Mouse (Mus musculus): ENCODE results near the gene Supt20. TPM values are rescaled to one million over a fixed set of nuclear protein-coding genes. Genes with fewer than 3 reads are reported as not detected.
"Not testable (repeated sequence)": the region's sequence is repeated elsewhere in the genome, so short reads cannot be mapped to it uniquely, and the experiment has no call there.

Supt20 gene
- polyA plus RNA-seq, 1 experiment from 2014 or later: 124 TPM

DNA sequence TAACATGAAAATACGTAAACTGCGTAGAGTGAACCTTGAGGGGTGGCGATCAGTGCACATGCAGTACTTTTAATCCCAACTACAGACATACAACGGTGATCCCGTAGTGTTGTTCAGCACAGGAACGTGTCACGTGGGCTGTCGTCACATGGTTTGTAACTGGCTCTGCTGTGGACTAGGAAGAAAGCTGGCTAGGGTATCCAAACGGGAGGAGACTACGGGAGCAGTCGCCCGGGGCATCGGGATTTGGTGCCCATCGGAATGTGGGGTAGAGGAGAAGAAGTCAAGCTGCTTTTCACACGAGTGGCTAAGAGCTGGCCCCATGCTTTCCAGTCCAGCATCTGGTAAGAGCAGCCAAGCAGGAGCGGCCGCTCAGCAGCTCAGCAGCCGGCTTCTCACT lies 71.8 kb downstream of the Supt20 start:
- 68% methylated on average over 18 of the region's 18 CpGs for WGBS
- peak overlapping the region; percentile 46 for H3K4me2 ChIP-seq (replicated peaks)
- ATAC-seq (ENCODE audit: low FRiP score, low read depth): no peak

DNA sequence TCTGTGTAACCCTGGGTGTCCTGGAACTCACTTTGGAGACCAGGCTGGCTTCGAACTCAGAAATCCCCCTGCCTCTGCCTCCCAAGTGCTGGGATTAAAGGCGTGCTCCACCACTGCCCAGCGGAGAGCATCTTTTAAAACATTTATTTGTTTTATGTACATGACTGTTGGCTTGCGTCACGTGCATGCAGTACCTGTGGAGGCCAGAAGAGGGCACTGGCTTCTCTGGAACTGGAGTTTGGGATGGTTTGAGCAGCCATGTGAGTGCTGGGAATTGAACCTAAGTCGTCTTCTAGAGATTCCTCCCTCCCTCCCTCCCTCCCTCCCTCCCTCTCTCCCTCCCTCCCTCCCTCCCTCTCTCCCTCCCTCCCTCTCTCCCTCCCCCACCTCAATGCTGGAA lies 72.9 kb downstream of the Supt20 start:
- not testable (repeated sequence) for H3K27ac ChIP-seq; H3K9ac ChIP-seq; H3K4me2 ChIP-seq (replicated peaks); H3K4me3 ChIP-seq; H3K36me3 ChIP-seq; H3K9me3 ChIP-seq; H3K27me3 ChIP-seq; ATAC-seq (ENCODE audit: low FRiP score, low read depth); H3K4me1 ChIP-seq
- 89% methylated on average over 6 of the region's 6 CpGs for WGBS

More for the DNA sequence above, 71.8 kb downstream of the Supt20 start:
- Histone ChIP-seq H3K27ac (no peak overlapping the region), H3K4me1 (peaks cover 6% of the 10 kb centered on the region; the same call in 1 of the 2 replicates), H3K9ac (no peak overlapping the region), H3K4me3 (peak overlapping the region; percentile 15), H3K27me3 (no peaks in the 10 kb centered on the region), H3K36me3 (no peaks in the 10 kb centered on the region), H3K9me3 (no peaks in the 10 kb centered on the region)

DNA sequence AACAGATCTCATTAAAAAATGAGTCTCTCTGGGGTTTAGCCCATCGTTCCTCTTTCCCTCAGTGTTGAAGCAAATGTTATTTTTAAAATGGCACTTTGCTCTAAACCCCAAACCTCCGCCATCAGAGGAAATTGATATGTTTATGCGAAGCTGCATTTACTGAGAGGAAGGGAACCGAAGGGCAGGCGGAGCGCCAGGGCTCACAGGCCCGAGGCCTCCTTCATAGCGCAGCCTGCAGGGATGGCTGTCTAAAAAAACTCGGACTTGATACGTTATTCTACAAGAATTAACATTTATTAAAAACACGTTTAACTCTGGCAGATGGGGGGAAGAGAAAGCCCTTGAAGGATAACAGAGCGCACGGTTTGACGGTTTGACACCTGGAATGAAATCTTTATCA lies 73.4 kb downstream of the Supt20 start:
- no peaks in the 10 kb centered on the region for H3K36me3 ChIP-seq
- no peak for ATAC-seq (ENCODE audit: low FRiP score, low read depth)
- peaks cover 6% of the 10 kb centered on the region; the same call in 1 of the 2 replicates for H3K4me1 ChIP-seq
- no peaks in the 10 kb centered on the region for H3K27me3 ChIP-seq
- H3K9me3 ChIP-seq: no peaks in the 10 kb centered on the region
- WGBS: 83% methylated on average over 14 of the region's 14 CpGs
- H3K27ac ChIP-seq: no peak overlapping the region
- no peak overlapping the region for H3K9ac ChIP-seq
- H3K4me2 ChIP-seq (replicated peaks): no peak overlapping the region
- H3K4me3 ChIP-seq: no peak overlapping the region

DNA sequence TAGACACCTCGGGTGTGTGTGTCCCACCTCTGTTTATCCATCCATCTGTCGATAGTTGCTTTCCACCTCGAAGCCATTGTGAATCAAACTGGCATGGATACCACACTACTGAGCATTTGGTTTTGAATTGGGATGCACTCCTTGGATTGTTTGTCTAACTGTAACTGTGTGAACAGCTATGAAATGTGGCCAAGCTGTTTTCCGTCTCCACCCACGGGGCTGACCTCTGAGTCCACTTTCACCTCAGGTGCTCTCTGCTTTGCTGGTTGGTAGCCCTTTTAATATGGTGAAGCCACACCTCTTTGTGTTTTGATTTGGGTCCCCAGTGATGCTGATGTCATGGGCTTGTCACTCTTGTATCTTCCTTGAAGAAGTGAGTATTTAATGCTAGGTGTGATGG lies 74.2 kb downstream of the Supt20 start:
- no peaks in the 10 kb centered on the region for H3K27me3 ChIP-seq
- H3K27ac ChIP-seq: no peak overlapping the region
- peaks cover 6% of the 10 kb centered on the region; the same call in 1 of the 2 replicates for H3K4me1 ChIP-seq
- no peaks in the 10 kb centered on the region for H3K36me3 ChIP-seq
- H3K4me3 ChIP-seq: no peak overlapping the region
- H3K9me3 ChIP-seq: no peaks in the 10 kb centered on the region
- ATAC-seq (ENCODE audit: low FRiP score, low read depth): no peak
- H3K4me2 ChIP-seq (replicated peaks): no peak overlapping the region
- WGBS: 84% methylated on average over 5 of the region's 5 CpGs
- no peak overlapping the region for H3K9ac ChIP-seq

DNA sequence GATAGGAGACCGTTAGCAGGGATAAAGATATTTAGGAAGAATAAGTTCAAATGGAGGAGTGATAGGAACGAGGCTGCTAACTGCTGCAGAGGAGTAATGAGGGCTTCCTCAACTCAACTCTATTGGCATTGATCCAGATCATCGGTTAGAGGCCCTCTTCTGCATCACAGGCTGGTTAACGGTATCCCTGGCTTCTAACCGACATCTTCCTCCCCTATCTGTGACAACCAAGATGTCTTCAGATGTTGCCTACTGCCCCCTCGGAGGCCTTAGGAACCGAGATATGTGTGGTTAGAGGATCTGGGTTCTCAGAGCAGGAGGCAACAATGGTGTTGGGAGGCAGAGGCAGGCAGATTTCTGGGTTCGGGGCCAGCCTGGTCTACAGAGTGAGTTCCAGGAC lies 76.0 kb downstream of the Supt20 start:
- Histone ChIP-seq H3K4me2 (replicated peaks) (no peak overlapping the region), H3K27me3 (no peaks in the 10 kb centered on the region), H3K4me3 (no peak overlapping the region), H3K9me3 (peaks cover 3% of the 10 kb centered on the region; the same call in 1 of the 2 replicates), H3K27ac (no peak overlapping the region), H3K4me1 (peaks cover 6% of the 10 kb centered on the region; the same call in 1 of the 2 replicates), H3K36me3 (peaks cover 4% of the 10 kb centered on the region; the same call in 1 of the 2 replicates), H3K9ac (no peak overlapping the region)
- WGBS: 91% methylated on average over 8 of the region's 8 CpGs
- no peak for ATAC-seq (ENCODE audit: low FRiP score, low read depth)

DNA sequence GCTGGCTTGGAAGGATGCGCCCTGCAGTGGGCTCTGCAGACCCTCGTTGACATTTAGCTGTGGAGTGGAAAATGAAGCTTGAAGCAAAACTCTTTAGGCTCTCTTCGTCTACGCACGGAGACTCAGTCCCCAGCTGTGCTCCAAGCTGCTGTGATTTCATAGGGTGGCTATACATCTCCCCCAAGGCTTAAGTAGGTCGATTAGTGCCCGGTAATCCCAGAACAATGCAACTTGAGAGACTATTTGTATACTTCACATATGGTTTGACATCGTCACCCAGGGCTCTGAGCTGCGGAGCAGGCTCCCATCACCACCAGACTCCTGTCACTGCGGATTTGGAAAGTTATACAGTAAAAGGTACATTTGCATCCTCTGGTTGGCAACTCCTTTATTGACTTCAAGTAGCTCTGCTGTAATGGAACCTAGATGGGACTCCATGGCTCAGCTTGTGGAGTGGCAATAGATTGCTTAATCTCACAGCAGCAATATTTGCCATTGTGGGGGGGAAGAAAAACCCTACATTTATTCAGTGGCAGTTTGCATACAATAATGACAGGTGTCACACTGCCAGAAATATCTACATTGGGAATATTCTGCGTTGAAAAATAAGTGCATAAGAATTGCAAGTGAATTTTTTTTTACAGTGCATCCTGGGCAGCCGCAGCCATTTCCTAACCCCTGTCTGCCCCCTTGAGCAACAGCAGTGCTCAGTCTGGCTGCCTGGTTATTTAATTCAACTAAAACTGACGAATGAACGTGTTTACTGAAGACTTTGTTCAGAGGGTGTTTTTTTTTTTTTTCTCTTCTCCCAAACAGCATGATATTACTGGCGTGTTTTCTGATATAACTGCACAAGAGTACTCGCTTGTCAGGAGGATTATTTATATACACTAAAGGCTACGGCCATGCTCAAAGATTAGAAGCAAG lies 77.0 kb downstream of the Supt20 start:
- Histone ChIP-seq H3K9ac (no peak overlapping the region), H3K27ac (no peak overlapping the region), H3K9me3 (peaks cover 5% of the 10 kb centered on the region; the same call in 1 of the 2 replicates), H3K36me3 (peaks cover 5% of the 10 kb centered on the region; the same call in 1 of the 2 replicates), H3K4me2 (replicated peaks) (no peak overlapping the region), H3K4me3 (no peak overlapping the region), H3K27me3 (no peaks in the 10 kb centered on the region), H3K4me1 (no peaks in the 10 kb centered on the region)
- WGBS: 80% methylated on average over 17 of the region's 17 CpGs
- no peak for ATAC-seq (ENCODE audit: low FRiP score, low read depth)

DNA sequence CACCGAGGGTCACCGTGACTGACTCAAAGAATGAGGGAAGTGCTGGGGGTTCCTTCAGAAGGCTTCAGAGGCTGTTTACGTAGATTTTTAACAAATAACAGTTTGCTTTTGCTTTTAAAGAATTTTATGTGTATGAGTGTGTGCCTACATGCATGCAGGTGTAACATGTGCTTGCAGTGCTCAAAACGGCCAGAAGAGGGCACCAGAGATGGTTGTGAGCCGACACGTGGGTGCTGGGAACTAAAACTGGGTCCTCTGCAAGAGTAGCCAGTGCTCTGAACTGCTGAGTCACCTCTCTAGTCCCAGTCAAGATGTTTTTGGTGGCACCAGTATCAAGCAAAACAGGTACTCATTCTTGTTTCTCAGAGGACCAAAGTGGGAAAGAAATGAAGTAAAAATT lies 81.0 kb downstream of the Supt20 start:
- H3K9ac ChIP-seq: no peak overlapping the region
- H3K36me3 ChIP-seq: peaks cover 5% of the 10 kb centered on the region; the same call in 1 of the 2 replicates
- 87% methylated on average over 6 of the region's 6 CpGs for WGBS
- ATAC-seq (ENCODE audit: low FRiP score, low read depth): no peak
- no peak overlapping the region for H3K4me3 ChIP-seq
- no peaks in the 10 kb centered on the region for H3K27me3 ChIP-seq
- H3K4me2 ChIP-seq (replicated peaks): no peak overlapping the region
- peaks cover 5% of the 10 kb centered on the region; the same call in 1 of the 2 replicates for H3K9me3 ChIP-seq
- no peaks in the 10 kb centered on the region for H3K4me1 ChIP-seq
- H3K27ac ChIP-seq: no peak overlapping the region

DNA sequence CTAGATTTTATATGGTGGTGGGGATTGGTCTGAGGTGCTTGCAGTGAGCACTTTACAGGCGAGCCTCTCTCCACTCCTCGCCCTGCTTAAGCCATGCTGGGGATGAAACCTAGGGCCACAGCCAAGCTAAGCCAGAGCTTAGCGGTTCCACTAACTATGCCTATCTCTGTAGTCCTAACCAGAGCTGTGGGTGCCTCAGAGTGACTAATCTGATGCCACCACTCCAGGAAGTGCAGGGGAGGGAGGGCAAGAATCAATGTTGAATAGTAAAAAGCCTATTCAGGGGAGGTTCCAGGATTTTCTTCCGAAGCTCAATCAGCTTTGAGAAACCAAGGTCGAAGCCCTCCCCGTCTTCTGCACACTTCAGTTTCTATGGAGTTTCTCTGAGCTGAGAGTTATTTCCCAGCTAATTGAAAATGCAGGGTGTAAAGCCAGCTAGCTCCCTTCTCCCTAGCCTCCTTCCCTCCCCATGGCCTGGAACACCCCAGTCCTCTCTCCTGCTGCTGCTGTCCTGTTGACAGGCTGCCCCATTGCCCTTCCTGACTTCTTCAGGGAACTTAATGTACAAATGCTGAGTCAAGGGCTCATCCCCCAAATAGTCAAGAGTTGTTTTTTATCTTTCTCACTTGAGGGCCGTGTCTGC lies 83.5 kb downstream of the Supt20 start:
- Histone ChIP-seq H3K4me1 (no peaks in the 10 kb centered on the region), H3K9ac (no peak overlapping the region), H3K4me3 (no peak overlapping the region), H3K9me3 (peaks cover 5% of the 10 kb centered on the region; the same call in 1 of the 2 replicates), H3K36me3 (peaks cover 8% of the 10 kb centered on the region; the same call in 1 of the 2 replicates), H3K4me2 (replicated peaks) (no peak overlapping the region), H3K27ac (no peak overlapping the region), H3K27me3 (no peaks in the 10 kb centered on the region)
- ATAC-seq (ENCODE audit: low FRiP score, low read depth): no peak
- WGBS: 73% methylated on average over 7 of the region's 7 CpGs

Other genes with a start within 250 kb of the Supt20 start
- 1.1 and 1.3 TPM in 2 replicates for gene Gm21958, start 21.5 kb downstream of the Supt20 start, polyA plus RNA-seq (2015; fragmentation: Nextera tagmentation; extraction: Ambion mirVana)
- gene Exosc8, start 42.6 kb downstream of the Supt20 start, polyA plus RNA-seq (2015; fragmentation: Nextera tagmentation; extraction: Ambion mirVana): 122 and 137 TPM in 2 replicates
- gene Alg5, start 42.7 kb downstream of the Supt20 start, polyA plus RNA-seq (2015; fragmentation: Nextera tagmentation; extraction: Ambion mirVana): 49.3 and 50.5 TPM in 2 replicates
- 1.4 and 1.7 TPM in 2 replicates for gene Smad9, start 62.8 kb downstream of the Supt20 start, polyA plus RNA-seq (2015; fragmentation: Nextera tagmentation; extraction: Ambion mirVana)
- 34.8 and 36.8 TPM in 2 replicates for gene Rfxap, start 115.0 kb downstream of the Supt20 start, polyA plus RNA-seq (2015; fragmentation: Nextera tagmentation; extraction: Ambion mirVana)
- 0.13 and 0.23 TPM in 2 replicates for gene Sertm1, start 223.1 kb downstream of the Supt20 start, polyA plus RNA-seq (2015; fragmentation: Nextera tagmentation; extraction: Ambion mirVana)

All from limb, embryonic 13.5 days (tissue).